Mouse (Mus musculus): ENCODE data around the gene B3gnt4. TPM values are rescaled to one million over a fixed set of nuclear protein-coding genes. Genes with fewer than 3 reads are reported as not detected.

B3gnt4 gene
- polyA plus RNA-seq (2014; fragmentation: Nextera tagmentation; extraction: Ambion mirVana) = 1.2 and 1.4 TPM in 2 replicates

GRCm38 (mm10) chr5:123510160-123510559 lies at the start of gene B3gnt4:
Gene B3gnt4, plus strand, starts transcription at chr5:123510460.
- H3K4me3 ChIP-seq (replicated peaks; ENCODE audit: low read depth, low read length) = no peak within 1 kb of the TSS
- ATAC-seq (ENCODE audit: low FRiP score, low TSS enrichment) = no peak
- no peak within 1 kb of the TSS for H3K27ac ChIP-seq (replicated peaks; ENCODE audit: low read depth, low read length)
- 92% methylated on average over 5 of the region's 5 CpGs for WGBS
- H3K27me3 ChIP-seq (ENCODE audit: control insufficient read depth, insufficient read depth, low read length) = no peaks in the 10 kb centered on the region
- peak within 1 kb of the TSS; percentile 73 for H3K4me2 ChIP-seq (ENCODE audit: low read length)
- H3K36me3 ChIP-seq (ENCODE audit: control insufficient read depth, insufficient read depth, low read length) = peaks cover 38% of the 10 kb centered on the region
- 0 out of 2 replicates have a peak, but pooled peaks cover 3% of the 10 kb centered on the region for H3K4me1 ChIP-seq (ENCODE audit: control insufficient read depth, insufficient read depth, low read length)
- H3K9ac ChIP-seq (replicated peaks; ENCODE audit: low read length) = no peak within 1 kb of the TSS
- no peak for DNase-seq
- no peaks in the 10 kb centered on the region for H3K9me3 ChIP-seq (ENCODE audit: control insufficient read depth, low read length)

GRCm38 (mm10) chr5:123461420-123461819 lies 48.8 kb upstream of the B3gnt4 start:
- no peak overlapping the region for H3K4me3 ChIP-seq (replicated peaks; ENCODE audit: low read depth, low read length)
- WGBS = 49% methylated on average over 5 of the region's 5 CpGs
- H3K4me1 ChIP-seq (ENCODE audit: control insufficient read depth, insufficient read depth, low read length) = no peaks in the 10 kb centered on the region
- DNase-seq (no peak), ATAC-seq (ENCODE audit: low FRiP score, low TSS enrichment) (no peak)
- H3K4me2 ChIP-seq (ENCODE audit: low read length) = no peak overlapping the region
- peaks cover 15% of the 10 kb centered on the region; the same call in 1 of the 2 replicates for H3K36me3 ChIP-seq (ENCODE audit: control insufficient read depth, insufficient read depth, low read length)
- no peaks in the 10 kb centered on the region for H3K27me3 ChIP-seq (ENCODE audit: control insufficient read depth, insufficient read depth, low read length)
- no peak overlapping the region for H3K9ac ChIP-seq (replicated peaks; ENCODE audit: low read length)
- H3K27ac ChIP-seq (replicated peaks; ENCODE audit: low read depth, low read length) = no peak overlapping the region
- no peaks in the 10 kb centered on the region for H3K9me3 ChIP-seq (ENCODE audit: control insufficient read depth, low read length)

- Histone ChIP-seq H3K9ac (replicated peaks; ENCODE audit: low read length) (no peak overlapping the region), H3K4me3 (replicated peaks; ENCODE audit: low read depth, low read length) (no peak overlapping the region), H3K4me1 (ENCODE audit: control insufficient read depth, insufficient read depth, low read length) (no peaks in the 10 kb centered on the region), H3K36me3 (ENCODE audit: control insufficient read depth, insufficient read depth, low read length) (no peaks in the 10 kb centered on the region), H3K27me3 (ENCODE audit: control insufficient read depth, insufficient read depth, low read length) (no peaks in the 10 kb centered on the region), H3K9me3 (ENCODE audit: control insufficient read depth, low read length) (no peaks in the 10 kb centered on the region), H3K27ac (replicated peaks; ENCODE audit: low read depth, low read length) (no peak overlapping the region), H3K4me2 (ENCODE audit: low read length) (no peak overlapping the region)
- DNase-seq (no peak), ATAC-seq (ENCODE audit: low FRiP score, low TSS enrichment) (no peak)
- WGBS = 91% methylated on average over 1 of the region's 1 CpGs
Observed at GRCm38 (mm10) chr5:123464638-123465037, 45.6 kb upstream of the B3gnt4 start.

- Histone ChIP-seq H3K4me3 (replicated peaks; ENCODE audit: low read depth, low read length) (no peak overlapping the region), H3K27ac (replicated peaks; ENCODE audit: low read depth, low read length) (no peak overlapping the region), H3K9me3 (ENCODE audit: control insufficient read depth, low read length) (no peaks in the 10 kb centered on the region), H3K9ac (replicated peaks; ENCODE audit: low read length) (no peak overlapping the region), H3K27me3 (ENCODE audit: control insufficient read depth, insufficient read depth, low read length) (no peaks in the 10 kb centered on the region), H3K36me3 (ENCODE audit: control insufficient read depth, insufficient read depth, low read length) (no peaks in the 10 kb centered on the region), H3K4me1 (ENCODE audit: control insufficient read depth, insufficient read depth, low read length) (no peaks in the 10 kb centered on the region), H3K4me2 (ENCODE audit: low read length) (no peak overlapping the region)
- no peak for ATAC-seq (ENCODE audit: low FRiP score, low TSS enrichment)
- 80% methylated on average over 10 of the region's 10 CpGs for WGBS
- DNase-seq = no peak
Observed at GRCm38 (mm10) chr5:123470784-123471400, 39.4 kb upstream of the B3gnt4 start.

- Histone ChIP-seq H3K9me3 (ENCODE audit: control insufficient read depth, low read length) (no peaks in the 10 kb centered on the region), H3K4me3 (replicated peaks; ENCODE audit: low read depth, low read length) (no peak overlapping the region), H3K4me2 (ENCODE audit: low read length) (no peak overlapping the region), H3K9ac (replicated peaks; ENCODE audit: low read length) (no peak overlapping the region), H3K4me1 (ENCODE audit: control insufficient read depth, insufficient read depth, low read length) (no peaks in the 10 kb centered on the region), H3K27me3 (ENCODE audit: control insufficient read depth, insufficient read depth, low read length) (no peaks in the 10 kb centered on the region), H3K27ac (replicated peaks; ENCODE audit: low read depth, low read length) (no peak overlapping the region), H3K36me3 (ENCODE audit: control insufficient read depth, insufficient read depth, low read length) (no peaks in the 10 kb centered on the region)
- ATAC-seq (ENCODE audit: low FRiP score, low TSS enrichment) = no peak
- 55% methylated on average over 5 of the region's 5 CpGs for WGBS
- peak; percentile 32 for DNase-seq
Observed at GRCm38 (mm10) chr5:123473817-123474216, 36.4 kb upstream of the B3gnt4 start.

- 88% methylated on average over 11 of the region's 11 CpGs for WGBS
- DNase-seq = no peak
- Histone ChIP-seq H3K4me1 (ENCODE audit: control insufficient read depth, insufficient read depth, low read length) (peaks cover 6% of the 10 kb centered on the region; the same call in 1 of the 2 replicates), H3K27ac (replicated peaks; ENCODE audit: low read depth, low read length) (no peak overlapping the region), H3K4me2 (ENCODE audit: low read length) (no peak overlapping the region), H3K9me3 (ENCODE audit: control insufficient read depth, low read length) (no peaks in the 10 kb centered on the region), H3K9ac (replicated peaks; ENCODE audit: low read length) (no peak overlapping the region), H3K4me3 (replicated peaks; ENCODE audit: low read depth, low read length) (no peak overlapping the region), H3K36me3 (ENCODE audit: control insufficient read depth, insufficient read depth, low read length) (no peaks in the 10 kb centered on the region), H3K27me3 (ENCODE audit: control insufficient read depth, insufficient read depth, low read length) (no peaks in the 10 kb centered on the region)
- ATAC-seq (ENCODE audit: low FRiP score, low TSS enrichment) = no peak
Observed at GRCm38 (mm10) chr5:123487659-123488395, 22.4 kb upstream of the B3gnt4 start.

GRCm38 (mm10) chr5:123489112-123489785 lies 21.0 kb upstream of the B3gnt4 start, which contains the start of the genes Lrrc43 and Il31:
Gene Lrrc43, plus strand, starts transcription at chr5:123489305.
Gene Il31, minus strand, starts transcription at chr5:123489489.
- Histone ChIP-seq H3K4me3 (replicated peaks; ENCODE audit: low read depth, low read length) (0 out of 2 replicates have a peak within 1 kb of the TSS, but pooled peaks have one; percentile 10), H3K36me3 (ENCODE audit: control insufficient read depth, insufficient read depth, low read length) (no peaks in the 10 kb centered on the region), H3K4me2 (ENCODE audit: low read length) (peak within 1 kb of the TSS; percentile 55), H3K27ac (replicated peaks; ENCODE audit: low read depth, low read length) (no peak within 1 kb of the TSS), H3K9ac (replicated peaks; ENCODE audit: low read length) (no peak within 1 kb of the TSS), H3K27me3 (ENCODE audit: control insufficient read depth, insufficient read depth, low read length) (no peaks in the 10 kb centered on the region), H3K4me1 (ENCODE audit: control insufficient read depth, insufficient read depth, low read length) (peaks cover 6% of the 10 kb centered on the region; the same call in 1 of the 2 replicates), H3K9me3 (ENCODE audit: control insufficient read depth, low read length) (no peaks in the 10 kb centered on the region)
- peak; percentile 83 for DNase-seq
- ATAC-seq (ENCODE audit: low FRiP score, low TSS enrichment) = no peak; the same call in 1 of the 2 replicates
- 6% methylated on average over 25 of the region's 25 CpGs for WGBS

- no peak overlapping the region for H3K9ac ChIP-seq (replicated peaks; ENCODE audit: low read length)
Observed at GRCm38 (mm10) chr5:123489935-123490334, 20.3 kb upstream of the B3gnt4 start.

More at GRCm38 (mm10) chr5:123489935-123490334, 20.3 kb upstream of the B3gnt4 start:
- ATAC-seq (ENCODE audit: low FRiP score, low TSS enrichment) = no peak
- Histone ChIP-seq H3K27me3 (ENCODE audit: control insufficient read depth, insufficient read depth, low read length) (no peaks in the 10 kb centered on the region), H3K4me1 (ENCODE audit: control insufficient read depth, insufficient read depth, low read length) (peaks cover 6% of the 10 kb centered on the region; the same call in 1 of the 2 replicates), H3K9me3 (ENCODE audit: control insufficient read depth, low read length) (no peaks in the 10 kb centered on the region), H3K36me3 (ENCODE audit: control insufficient read depth, insufficient read depth, low read length) (no peaks in the 10 kb centered on the region), H3K27ac (replicated peaks; ENCODE audit: low read depth, low read length) (no peak overlapping the region), H3K4me3 (replicated peaks; ENCODE audit: low read depth, low read length) (no peak overlapping the region), H3K4me2 (ENCODE audit: low read length) (no peak overlapping the region)
- WGBS = 69% methylated on average over 9 of the region's 9 CpGs
- DNase-seq = no peak
